Mouse (Mus musculus): ENCODE measurements around the gene Arhgef28.

GRCm38 (mm10) chr13:98135890-98136555, 70.2 kb downstream of the Arhgef28 start:
- TF ChIP-seq EP300 (IDR thresholded peaks at IDR 0.05; ENCODE audit: low read depth) (no peak), CTCF (IDR thresholded peaks at IDR 0.05; ENCODE audit: low read depth) (no peak)
